Mouse (Mus musculus): ENCODE measurements around the gene Olfr56. TPM values are rescaled to one million over a fixed set of nuclear protein-coding genes. Genes with fewer than 3 reads are reported as not detected.
"Not testable (repeated sequence)": the region's sequence is repeated elsewhere in the genome, so short reads cannot be mapped to it uniquely, and the experiment has no call there.

The Olfr56 gene
- polyA plus RNA-seq, 1 experiment from 2014 or later: not detected

GRCm38 (mm10) chr11:49114774-49115173 lies 136.1 kb downstream of the Olfr56 start, which contains the start of gene Olfr1396:
Gene Olfr1396, minus strand, starts transcription at chr11:49114874.
- Histone ChIP-seq H3K27me3 (replicated peaks) (0 out of 2 replicates have a peak, but pooled peaks cover 3% of the 10 kb centered on the region), H3K27ac (replicated peaks) (no peak within 1 kb of the TSS), H3K4me2 (no peak within 1 kb of the TSS), H3K9me3 (no peaks in the 10 kb centered on the region), H3K4me3 (no peak within 1 kb of the TSS), H3K9ac (no peak within 1 kb of the TSS), H3K4me1 (no peaks in the 10 kb centered on the region), H3K36me3 (no peaks in the 10 kb centered on the region)
- no peak for ATAC-seq (ENCODE audit: extremely low read depth, insufficient number of reproducible peaks, low FRiP score, low TSS enrichment)

- Histone ChIP-seq H3K4me1 (no peaks in the 10 kb centered on the region), H3K27me3 (replicated peaks) (no peaks in the 10 kb centered on the region), H3K36me3 (no peaks in the 10 kb centered on the region), H3K4me2 (no peak overlapping the region), H3K9me3 (no peaks in the 10 kb centered on the region), H3K4me3 (no peak overlapping the region), H3K9ac (no peak overlapping the region), H3K27ac (replicated peaks) (no peak overlapping the region)
- no peak for ATAC-seq (ENCODE audit: extremely low read depth, insufficient number of reproducible peaks, low FRiP score, low TSS enrichment)
- WGBS: 69% methylated on average over 3 of the region's 3 CpGs
These were observed 140.9 kb downstream of the Olfr56 start for GRCm38 (mm10) chr11:49119635-49120034.

- Histone ChIP-seq H3K9me3 (no peaks in the 10 kb centered on the region), H3K4me1 (no peaks in the 10 kb centered on the region), H3K9ac (no peak overlapping the region), H3K27ac (replicated peaks) (no peak overlapping the region), H3K4me3 (no peak overlapping the region), H3K36me3 (no peaks in the 10 kb centered on the region), H3K4me2 (no peak overlapping the region), H3K27me3 (replicated peaks) (no peaks in the 10 kb centered on the region)
- no peak for ATAC-seq (ENCODE audit: extremely low read depth, insufficient number of reproducible peaks, low FRiP score, low TSS enrichment)
- 71% methylated on average over 2 of the region's 2 CpGs for WGBS
These were observed 145.5 kb downstream of the Olfr56 start for GRCm38 (mm10) chr11:49124169-49124568.

- no peak for ATAC-seq (ENCODE audit: extremely low read depth, insufficient number of reproducible peaks, low FRiP score, low TSS enrichment)
- Histone ChIP-seq H3K9me3 (no peaks in the 10 kb centered on the region), H3K36me3 (no peaks in the 10 kb centered on the region), H3K4me3 (no peak within 1 kb of the TSS), H3K4me1 (no peaks in the 10 kb centered on the region), H3K4me2 (no peak within 1 kb of the TSS), H3K27me3 (replicated peaks) (no peaks in the 10 kb centered on the region), H3K27ac (replicated peaks) (no peak within 1 kb of the TSS), H3K9ac (no peak within 1 kb of the TSS)
- 78% methylated on average over 6 of the region's 6 CpGs for WGBS
These were observed 163.3 kb downstream of the Olfr56 start, which contains the start of gene Olfr1395 for GRCm38 (mm10) chr11:49141974-49142373. Gene Olfr1395, plus strand, starts transcription at chr11:49142274.

GRCm38 (mm10) chr11:49154077-49154476 lies 175.4 kb downstream of the Olfr56 start, which contains the start of gene Olfr1394:
Gene Olfr1394, plus strand, starts transcription at chr11:49154377.
- ATAC-seq (ENCODE audit: extremely low read depth, insufficient number of reproducible peaks, low FRiP score, low TSS enrichment): no peak
- Histone ChIP-seq H3K27me3 (replicated peaks) (no peaks in the 10 kb centered on the region), H3K9ac (no peak within 1 kb of the TSS), H3K4me1 (no peaks in the 10 kb centered on the region), H3K36me3 (no peaks in the 10 kb centered on the region), H3K9me3 (no peaks in the 10 kb centered on the region), H3K27ac (replicated peaks) (no peak within 1 kb of the TSS), H3K4me3 (no peak within 1 kb of the TSS), H3K4me2 (no peak within 1 kb of the TSS)
- WGBS: 70% methylated on average over 1 of the region's 1 CpGs

GRCm38 (mm10) chr11:49156821-49157814 lies 178.4 kb downstream of the Olfr56 start:
- H3K27ac ChIP-seq (replicated peaks): no peak overlapping the region
- no peaks in the 10 kb centered on the region for H3K9me3 ChIP-seq
- H3K4me3 ChIP-seq: no peak overlapping the region
- H3K9ac ChIP-seq: no peak overlapping the region
- no peak for ATAC-seq (ENCODE audit: extremely low read depth, insufficient number of reproducible peaks, low FRiP score, low TSS enrichment)
- H3K36me3 ChIP-seq: no peaks in the 10 kb centered on the region
- no peak overlapping the region for H3K4me2 ChIP-seq
- WGBS: 81% methylated on average over 2 of the region's 2 CpGs
- H3K4me1 ChIP-seq: no peaks in the 10 kb centered on the region
- no peaks in the 10 kb centered on the region for H3K27me3 ChIP-seq (replicated peaks)

GRCm38 (mm10) chr11:49168839-49169611 lies 190.3 kb downstream of the Olfr56 start:
- Histone ChIP-seq H3K4me2 (peak overlapping the region; percentile 68), H3K4me1 (peaks cover 7% of the 10 kb centered on the region; the same call in 1 of the 2 replicates), H3K36me3 (no peaks in the 10 kb centered on the region), H3K4me3 (peak overlapping the region; percentile 42), H3K9ac (no peak overlapping the region), H3K9me3 (peaks cover 13% of the 10 kb centered on the region), H3K27me3 (replicated peaks) (peaks cover 31% of the 10 kb centered on the region), H3K27ac (replicated peaks) (no peak overlapping the region)
- no peak for ATAC-seq (ENCODE audit: extremely low read depth, insufficient number of reproducible peaks, low FRiP score, low TSS enrichment)
- 5% methylated on average over 50 of the region's 50 CpGs for WGBS

- no peak for ATAC-seq (ENCODE audit: extremely low read depth, insufficient number of reproducible peaks, low FRiP score, low TSS enrichment)
- 85% methylated on average over 4 of the region's 4 CpGs for WGBS
- Histone ChIP-seq H3K9me3 (peaks cover 13% of the 10 kb centered on the region), H3K4me1 (peaks cover 7% of the 10 kb centered on the region; the same call in 1 of the 2 replicates), H3K27ac (replicated peaks) (no peak overlapping the region), H3K4me2 (no peak overlapping the region), H3K9ac (no peak overlapping the region), H3K27me3 (replicated peaks) (peaks cover 31% of the 10 kb centered on the region), H3K4me3 (no peak overlapping the region), H3K36me3 (no peaks in the 10 kb centered on the region)
These were observed 191.9 kb downstream of the Olfr56 start for GRCm38 (mm10) chr11:49170576-49170975.

- H3K9me3 ChIP-seq: no peaks in the 10 kb centered on the region
- H3K9ac ChIP-seq: no peak overlapping the region
- 81% methylated on average over 8 of the region's 8 CpGs for WGBS
- ATAC-seq (ENCODE audit: extremely low read depth, insufficient number of reproducible peaks, low FRiP score, low TSS enrichment): no peak
- no peak overlapping the region for H3K4me3 ChIP-seq
- H3K27me3 ChIP-seq (replicated peaks): peaks cover 4% of the 10 kb centered on the region
- no peak overlapping the region for H3K4me2 ChIP-seq
- no peak overlapping the region for H3K27ac ChIP-seq (replicated peaks)
- no peaks in the 10 kb centered on the region for H3K36me3 ChIP-seq
- no peaks in the 10 kb centered on the region for H3K4me1 ChIP-seq
These were observed 196.7 kb downstream of the Olfr56 start for GRCm38 (mm10) chr11:49175345-49175744.

GRCm38 (mm10) chr11:49176047-49176779 lies 197.5 kb downstream of the Olfr56 start:
- H3K27ac ChIP-seq (replicated peaks); H3K27me3 ChIP-seq (replicated peaks); ATAC-seq (ENCODE audit: extremely low read depth, insufficient number of reproducible peaks, low FRiP score, low TSS enrichment); H3K36me3 ChIP-seq; H3K4me2 ChIP-seq; H3K4me1 ChIP-seq; H3K4me3 ChIP-seq; H3K9ac ChIP-seq; H3K9me3 ChIP-seq: not testable (repeated sequence)
- WGBS: 67% methylated on average over 4 of the region's 4 CpGs

GRCm38 (mm10) chr11:49183172-49183571 lies 204.5 kb downstream of the Olfr56 start:
- Histone ChIP-seq H3K9me3 (no peaks in the 10 kb centered on the region), H3K27ac (replicated peaks) (no peak overlapping the region), H3K4me3 (no peak overlapping the region), H3K4me1 (no peaks in the 10 kb centered on the region), H3K4me2 (no peak overlapping the region), H3K27me3 (replicated peaks) (0 out of 2 replicates have a peak, but pooled peaks cover 8% of the 10 kb centered on the region), H3K9ac (no peak overlapping the region), H3K36me3 (no peaks in the 10 kb centered on the region)
- WGBS: 32% methylated on average over 1 of the region's 1 CpGs
- ATAC-seq (ENCODE audit: extremely low read depth, insufficient number of reproducible peaks, low FRiP score, low TSS enrichment): no peak

Measured in heart, embryonic 13.5 days (tissue).